Mouse (Mus musculus): Measurements from ENCODE around the gene Tap1. TPM values are rescaled to one million over a fixed set of nuclear protein-coding genes. Genes with fewer than 3 reads are reported as not detected.
A peak's percentile ranks its signal among the peaks of the same experiment; 100 is the strongest.
"Not testable (repeated sequence)": the region's sequence is repeated elsewhere in the genome, so short reads cannot be mapped to it uniquely, and the experiment has no call there.

The Tap1 gene
- total RNA-seq, 2 experiments from 2014 or later: 3.0 to 3.4 TPM

DNA sequence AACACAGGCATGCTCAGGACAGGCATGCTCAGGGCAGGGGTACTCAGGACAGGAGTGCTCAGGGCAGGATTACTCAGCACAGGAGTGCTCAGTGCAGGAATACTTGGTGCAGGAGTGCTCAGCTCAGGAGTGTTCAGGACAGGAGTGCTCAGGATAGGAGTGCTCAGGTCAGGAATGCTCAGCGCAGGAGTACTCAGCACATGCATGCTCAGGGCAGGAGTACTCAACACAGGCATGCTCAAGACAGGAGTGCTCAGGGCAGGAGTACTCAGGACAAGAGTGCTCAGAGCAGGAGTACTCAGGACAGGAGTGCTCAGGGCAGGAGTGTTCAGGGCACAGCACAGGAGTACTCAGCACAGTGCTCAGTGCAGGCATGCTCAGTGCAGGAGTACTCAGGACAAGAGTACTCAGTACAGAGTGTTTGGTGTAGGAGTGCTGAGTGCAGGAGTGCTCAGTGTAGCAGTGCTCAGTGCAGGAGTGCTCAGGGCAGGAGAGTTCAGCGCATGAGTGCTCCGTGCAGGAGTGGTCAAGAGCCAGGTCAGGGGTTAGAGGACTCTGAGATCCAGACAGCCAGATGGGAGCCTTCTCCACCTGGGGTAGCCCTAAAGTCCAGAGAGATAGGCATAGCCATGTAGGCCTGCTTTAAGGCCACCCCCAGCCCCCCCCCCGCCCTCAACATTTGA lies 15.5 kb downstream of the Tap1 start:
- DNase-seq (ENCODE audit: extremely low spot score in 1 of 2, low spot score in 1 of 2): no peak

DNA sequence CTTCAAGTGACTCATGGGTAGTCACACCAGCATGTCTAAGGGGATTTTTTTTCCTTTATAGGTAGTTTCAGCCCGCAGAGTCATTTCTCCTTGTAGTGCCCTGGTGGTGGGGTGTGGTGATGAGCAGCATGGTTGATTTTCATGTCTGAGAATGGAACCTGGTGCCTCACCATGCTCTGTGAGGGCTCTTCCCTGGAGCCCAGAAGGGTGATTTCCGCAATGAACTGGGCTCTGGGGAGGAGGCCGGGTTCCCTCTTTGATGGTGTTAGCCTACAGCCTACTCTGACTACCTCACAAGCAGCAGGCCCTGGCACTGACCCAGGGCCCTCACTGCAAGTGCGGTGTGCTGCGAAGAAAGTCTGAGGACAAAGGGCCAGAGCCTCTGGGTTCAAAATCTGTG lies 16.1 kb downstream of the Tap1 start, which contains the start of gene Tap2:
Gene Tap2 (plus strand): TSS at position 84 of the 400 bp plus-strand sequence.
- DNase-seq (ENCODE audit: extremely low spot score in 1 of 2, low spot score in 1 of 2): no peak

- DNase-seq (ENCODE audit: extremely low spot score in 1 of 2, low spot score in 1 of 2): peak; percentile 79 to 91
These were observed 17.1 kb downstream of the Tap1 start for GRCm38 (mm10) chr17:34204303-34205010.

GRCm38 (mm10) chr17:34205021-34205745 lies 17.8 kb downstream of the Tap1 start:
- no peak for DNase-seq (ENCODE audit: extremely low spot score in 1 of 2, low spot score in 1 of 2)

GRCm38 (mm10) chr17:34205746-34206176 lies 18.4 kb downstream of the Tap1 start:
- no peak for DNase-seq (ENCODE audit: extremely low spot score in 1 of 2, low spot score in 1 of 2)

GRCm38 (mm10) chr17:34206731-34207130 lies 19.4 kb downstream of the Tap1 start:
- no peak for DNase-seq (ENCODE audit: extremely low spot score in 1 of 2, low spot score in 1 of 2)

GRCm38 (mm10) chr17:34207456-34207855 lies 20.1 kb downstream of the Tap1 start:
- DNase-seq (ENCODE audit: extremely low spot score in 1 of 2, low spot score in 1 of 2): no peak

DNA sequence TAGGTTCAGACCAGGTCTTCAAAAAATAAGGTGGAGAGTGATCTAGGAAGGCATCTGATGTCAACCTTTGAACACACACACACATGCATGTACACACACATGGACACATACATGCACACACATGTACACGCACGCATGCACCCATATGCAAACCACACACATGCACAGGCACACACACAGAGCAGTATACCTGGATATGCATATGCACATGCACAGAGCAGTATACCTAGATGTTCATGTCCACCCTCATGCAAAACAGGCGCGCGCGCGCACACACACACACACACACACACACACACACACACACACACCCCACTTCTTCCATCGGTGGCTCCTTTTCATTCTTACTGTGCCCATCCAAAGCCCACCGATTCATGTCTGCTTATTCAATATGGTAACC lies 20.5 kb downstream of the Tap1 start:
- DNase-seq (ENCODE audit: extremely low spot score in 1 of 2, low spot score in 1 of 2): no peak

DNA sequence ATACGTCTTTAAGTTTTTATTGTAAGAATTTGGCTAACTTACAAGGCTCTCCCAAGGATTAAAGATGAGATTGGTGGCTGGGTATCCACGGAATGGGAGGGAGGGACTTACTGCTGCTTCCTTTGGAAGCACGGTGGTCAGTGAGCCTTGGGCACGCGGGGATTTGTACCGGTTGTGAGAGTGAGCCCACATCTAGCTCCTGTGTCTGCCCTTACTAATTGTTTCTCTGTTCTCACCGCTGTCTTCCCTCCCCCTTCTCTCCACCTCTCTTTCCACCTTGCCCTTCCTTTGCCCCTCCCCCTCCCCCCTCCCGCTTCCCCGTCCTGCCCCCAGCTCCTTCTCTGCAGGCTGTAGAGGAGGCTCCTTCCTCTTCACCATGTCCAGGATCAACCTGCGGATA lies 21.1 kb downstream of the Tap1 start:
- no peak for DNase-seq (ENCODE audit: extremely low spot score in 1 of 2, low spot score in 1 of 2)

GRCm38 (mm10) chr17:34209680-34210079 lies 22.3 kb downstream of the Tap1 start:
- DNase-seq (ENCODE audit: extremely low spot score in 1 of 2, low spot score in 1 of 2): no peak

- no peak for DNase-seq (ENCODE audit: extremely low spot score in 1 of 2, low spot score in 1 of 2)
These were observed 23.2 kb downstream of the Tap1 start for GRCm38 (mm10) chr17:34210599-34210998.

- DNase-seq (ENCODE audit: extremely low spot score in 1 of 2, low spot score in 1 of 2): no peak
These were observed 24.5 kb downstream of the Tap1 start for GRCm38 (mm10) chr17:34211746-34212365.

GRCm38 (mm10) chr17:34213936-34214335 lies 26.6 kb downstream of the Tap1 start:
- DNase-seq (ENCODE audit: extremely low spot score in 1 of 2, low spot score in 1 of 2): no peak

- DNase-seq (ENCODE audit: extremely low spot score in 1 of 2, low spot score in 1 of 2): no peak
These were observed 27.8 kb downstream of the Tap1 start for GRCm38 (mm10) chr17:34215176-34215575.

GRCm38 (mm10) chr17:34217216-34217928 lies 30.0 kb downstream of the Tap1 start:
- no peak for DNase-seq (ENCODE audit: extremely low spot score in 1 of 2, low spot score in 1 of 2)

DNA sequence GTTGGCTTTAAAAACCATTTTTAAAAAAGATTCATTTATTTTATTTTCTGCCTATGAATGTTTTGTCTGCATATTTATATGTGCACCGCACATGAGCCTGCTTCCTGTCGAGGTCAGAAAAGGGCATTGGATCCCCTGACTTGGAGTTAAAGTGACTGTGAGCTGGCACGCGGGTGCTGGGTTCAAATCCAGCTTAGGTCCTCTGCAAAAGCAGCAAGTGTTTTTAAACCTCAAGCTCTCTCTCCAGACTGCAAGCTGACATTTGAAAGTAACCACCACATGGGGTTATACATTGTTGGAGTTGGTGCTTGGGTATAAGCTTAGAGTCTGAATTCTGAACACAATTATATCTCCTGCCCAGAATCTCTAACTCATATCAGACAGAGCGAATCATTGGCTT lies 30.6 kb downstream of the Tap1 start:
- DNase-seq (ENCODE audit: extremely low spot score in 1 of 2, low spot score in 1 of 2): no peak

GRCm38 (mm10) chr17:34218675-34219074 lies 31.3 kb downstream of the Tap1 start:
- DNase-seq (ENCODE audit: extremely low spot score in 1 of 2, low spot score in 1 of 2): no peak

DNA sequence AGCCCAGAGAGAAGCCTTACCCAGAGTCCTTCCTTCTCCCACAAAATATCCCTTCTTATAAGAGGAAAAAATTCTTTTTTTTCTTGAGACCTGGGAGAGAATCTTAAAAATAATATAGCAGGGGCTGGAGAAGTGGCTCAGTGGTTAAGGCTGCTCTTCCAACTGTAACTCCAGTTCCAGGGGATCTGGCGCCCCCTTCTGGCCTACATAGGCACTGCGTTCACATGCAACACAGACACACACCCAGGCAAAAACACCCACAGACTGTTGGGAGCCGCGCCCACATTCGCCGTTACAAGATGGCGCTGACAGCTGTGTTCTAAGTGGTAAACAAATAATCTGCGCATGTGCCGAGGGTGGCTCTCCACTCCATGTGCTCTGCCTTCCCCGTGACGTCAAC lies 31.7 kb downstream of the Tap1 start:
- peak in 1 of 2 experiments; percentile 54 for DNase-seq (ENCODE audit: extremely low spot score in 1 of 2, low spot score in 1 of 2)

DNA sequence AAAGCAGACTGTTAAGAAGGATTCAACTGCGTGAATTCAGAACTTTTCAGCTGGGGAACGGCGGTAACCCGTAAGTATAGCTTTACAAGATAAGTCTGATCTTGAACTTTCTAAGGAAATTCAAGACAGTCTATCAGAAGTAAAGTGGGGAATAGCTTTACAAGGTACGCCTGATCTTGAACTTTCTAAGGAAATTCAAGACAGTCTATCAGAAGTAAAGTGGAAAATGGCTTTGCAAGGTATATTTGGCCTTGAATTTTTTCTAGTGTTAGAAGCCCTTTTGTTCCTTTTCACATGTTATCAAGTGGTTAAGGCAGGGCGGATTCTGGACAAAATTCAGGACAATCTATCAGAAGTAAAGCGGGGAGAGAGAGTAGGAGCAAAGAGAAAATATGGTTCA lies 32.4 kb downstream of the Tap1 start:
- not testable (repeated sequence) for DNase-seq (ENCODE audit: extremely low spot score in 1 of 2, low spot score in 1 of 2)

GRCm38 (mm10) chr17:34220401-34220800 lies 33.0 kb downstream of the Tap1 start:
- not testable (repeated sequence) for DNase-seq (ENCODE audit: extremely low spot score in 1 of 2, low spot score in 1 of 2)

Measured in layer of hippocampus, postnatal 25 days (tissue).